Mouse (Mus musculus): ENCODE results near the gene Zg16. TPM values are rescaled to one million over a fixed set of nuclear protein-coding genes. Genes with fewer than 3 reads are reported as not detected.
"Not testable (repeated sequence)": the region's sequence is repeated elsewhere in the genome, so short reads cannot be mapped to it uniquely, and the experiment has no call there.

The Zg16 gene
- polyA plus RNA-seq, 1 experiment from 2014 or later: not detected

- Histone ChIP-seq H3K9ac (no peak overlapping the region), H3K9me3 (no peaks in the 10 kb centered on the region), H3K4me2 (no peak overlapping the region), H3K36me3 (replicated peaks) (no peaks in the 10 kb centered on the region), H3K27me3 (replicated peaks) (no peaks in the 10 kb centered on the region), H3K4me3 (no peak overlapping the region), H3K27ac (no peak overlapping the region), H3K4me1 (peaks cover 3% of the 10 kb centered on the region)
- ATAC-seq (replicated peaks): no peak
- WGBS: 89% methylated on average over 4 of the region's 4 CpGs
Observed at GRCm38 (mm10) chr7:127099528-127099927, 12.4 kb upstream of the Zg16 start.

DNA sequence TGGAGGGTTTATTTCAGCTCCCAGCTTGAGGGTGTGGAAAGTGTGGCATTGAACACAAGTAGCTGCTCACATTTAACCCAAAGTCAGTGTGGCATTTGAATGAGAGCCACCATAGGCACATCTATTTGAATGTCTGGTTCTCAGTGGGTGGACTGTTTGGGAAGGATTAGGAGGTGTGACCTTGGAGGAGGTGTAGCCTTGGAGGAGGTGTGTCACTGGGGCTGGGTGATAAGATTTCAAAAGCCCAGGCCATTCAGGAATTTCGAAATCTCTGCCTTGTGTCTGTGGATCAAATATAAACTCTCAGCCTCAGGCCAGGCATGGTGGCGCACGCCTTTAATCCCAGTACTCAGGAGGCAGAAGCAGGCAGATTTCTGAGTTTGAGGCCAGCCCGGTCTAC is 11.8 kb upstream of the Zg16 start:
- Histone ChIP-seq H3K4me3 (no peak overlapping the region), H3K9ac (no peak overlapping the region), H3K36me3 (replicated peaks) (no peaks in the 10 kb centered on the region), H3K9me3 (no peaks in the 10 kb centered on the region), H3K4me1 (no peaks in the 10 kb centered on the region), H3K4me2 (no peak overlapping the region), H3K27ac (no peak overlapping the region), H3K27me3 (replicated peaks) (no peaks in the 10 kb centered on the region)
- ATAC-seq (replicated peaks): no peak
- 91% methylated on average over 4 of the region's 4 CpGs for WGBS

DNA sequence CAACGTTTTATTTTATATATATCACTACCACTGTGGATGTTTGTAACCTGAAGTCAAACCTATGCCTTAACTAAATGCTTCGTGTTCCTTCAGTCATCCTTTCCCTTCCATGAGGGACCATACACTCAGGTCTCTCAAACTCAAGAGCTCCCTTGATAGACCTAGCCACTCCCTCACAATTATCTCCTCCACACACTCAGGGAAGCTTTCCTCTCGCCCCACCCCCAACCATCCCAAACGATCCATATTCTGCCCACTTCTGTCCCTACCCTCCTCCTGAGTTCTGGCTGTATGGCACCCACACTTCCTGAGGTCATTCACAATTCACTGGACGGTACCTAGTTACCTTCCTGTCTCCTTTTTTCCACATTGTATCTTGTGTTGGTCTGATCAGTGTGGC is 11.4 kb upstream of the Zg16 start:
- H3K4me2 ChIP-seq: no peak overlapping the region
- H3K36me3 ChIP-seq (replicated peaks): no peaks in the 10 kb centered on the region
- H3K27me3 ChIP-seq (replicated peaks): no peaks in the 10 kb centered on the region
- no peak overlapping the region for H3K27ac ChIP-seq
- 88% methylated on average over 5 of the region's 5 CpGs for WGBS
- H3K9me3 ChIP-seq: no peaks in the 10 kb centered on the region
- ATAC-seq (replicated peaks): no peak
- no peaks in the 10 kb centered on the region for H3K4me1 ChIP-seq
- H3K4me3 ChIP-seq: no peak overlapping the region
- H3K9ac ChIP-seq: no peak overlapping the region

DNA sequence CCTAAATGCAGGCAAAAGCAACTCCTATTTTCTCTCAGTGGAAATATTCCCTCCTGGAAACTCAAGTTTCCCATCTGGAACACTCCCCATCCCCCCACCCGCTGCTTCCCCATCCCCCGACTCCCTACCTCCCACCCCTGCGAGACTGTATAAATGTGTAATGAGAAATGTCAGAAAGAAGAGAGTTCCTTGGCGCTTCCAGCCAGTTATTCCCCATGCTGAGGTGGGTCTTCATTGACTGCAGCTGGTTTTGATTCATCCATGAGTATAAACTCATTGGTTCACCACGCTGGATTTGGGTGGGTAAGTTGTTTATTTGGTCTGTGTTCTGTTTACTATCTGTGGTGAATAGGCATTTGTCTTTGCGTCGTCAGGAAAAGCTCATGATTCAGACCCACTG is 9.3 kb upstream of the Zg16 start:
- Histone ChIP-seq H3K36me3 (replicated peaks) (no peaks in the 10 kb centered on the region), H3K4me3 (no peak overlapping the region), H3K27me3 (replicated peaks) (no peaks in the 10 kb centered on the region), H3K9ac (no peak overlapping the region), H3K9me3 (no peaks in the 10 kb centered on the region), H3K27ac (no peak overlapping the region), H3K4me1 (no peaks in the 10 kb centered on the region), H3K4me2 (no peak overlapping the region)
- no peak for ATAC-seq (replicated peaks)
- 69% methylated on average over 7 of the region's 7 CpGs for WGBS

GRCm38 (mm10) chr7:127093914-127094313 is 6.8 kb upstream of the Zg16 start:
- Histone ChIP-seq H3K27ac (no peak overlapping the region), H3K4me3 (no peak overlapping the region), H3K4me2 (no peak overlapping the region), H3K9ac (no peak overlapping the region), H3K4me1 (0 out of 2 replicates have a peak, but pooled peaks cover 3% of the 10 kb centered on the region), H3K27me3 (replicated peaks) (no peaks in the 10 kb centered on the region), H3K36me3 (replicated peaks) (no peaks in the 10 kb centered on the region), H3K9me3 (no peaks in the 10 kb centered on the region)
- no peak for ATAC-seq (replicated peaks)
- 78% methylated on average over 3 of the region's 3 CpGs for WGBS

DNA sequence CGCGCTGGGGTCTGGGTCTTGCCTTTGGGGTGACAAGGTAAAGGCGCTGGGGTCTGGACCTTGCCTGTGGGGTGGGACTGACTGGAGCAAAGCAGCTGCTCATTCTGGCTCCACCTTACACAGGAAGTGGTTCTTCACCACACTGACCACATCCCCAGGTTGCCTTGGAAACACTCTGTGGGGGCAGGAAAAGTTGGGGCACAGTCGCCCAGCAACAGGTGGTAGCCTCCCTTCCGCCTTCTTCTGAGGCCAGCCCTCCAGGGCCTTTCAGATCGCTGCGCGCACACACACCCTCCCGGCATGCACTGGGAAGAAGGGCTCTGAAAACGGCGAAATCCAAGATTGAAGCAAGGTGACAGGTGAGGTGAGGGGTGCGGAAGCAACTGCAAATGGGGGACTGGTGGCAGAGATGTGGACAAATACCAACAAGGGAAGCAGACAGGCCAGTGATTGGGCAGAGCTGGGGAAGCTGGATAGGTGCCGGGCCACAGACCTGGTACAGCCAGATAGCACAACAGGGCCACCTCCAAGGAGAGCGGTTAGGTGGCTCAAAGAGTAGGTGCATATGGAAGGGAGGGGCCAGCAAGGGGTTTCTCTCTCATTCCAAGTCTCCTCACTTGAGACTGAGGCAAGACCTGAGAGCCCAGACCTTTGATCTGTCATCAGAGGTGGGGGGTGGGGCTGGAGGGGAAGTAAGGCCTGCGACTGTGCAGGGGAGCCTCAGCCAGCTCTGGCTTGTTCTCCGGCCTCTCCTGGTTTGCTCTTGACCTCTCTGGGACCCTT is 4.2 kb upstream of the Zg16 start, which contains the start of gene AI467606:
Gene AI467606 (plus strand): TSS at position 246 of the 783 bp plus-strand sequence.
- Histone ChIP-seq H3K9ac (no peak within 1 kb of the TSS), H3K4me3 (no peak within 1 kb of the TSS), H3K9me3 (no peaks in the 10 kb centered on the region), H3K27ac (no peak within 1 kb of the TSS), H3K4me2 (no peak within 1 kb of the TSS), H3K4me1 (0 out of 2 replicates have a peak, but pooled peaks cover 6% of the 10 kb centered on the region), H3K36me3 (replicated peaks) (no peaks in the 10 kb centered on the region), H3K27me3 (replicated peaks) (no peaks in the 10 kb centered on the region)
- no peak for ATAC-seq (replicated peaks)
- WGBS: 72% methylated on average over 16 of the region's 16 CpGs

DNA sequence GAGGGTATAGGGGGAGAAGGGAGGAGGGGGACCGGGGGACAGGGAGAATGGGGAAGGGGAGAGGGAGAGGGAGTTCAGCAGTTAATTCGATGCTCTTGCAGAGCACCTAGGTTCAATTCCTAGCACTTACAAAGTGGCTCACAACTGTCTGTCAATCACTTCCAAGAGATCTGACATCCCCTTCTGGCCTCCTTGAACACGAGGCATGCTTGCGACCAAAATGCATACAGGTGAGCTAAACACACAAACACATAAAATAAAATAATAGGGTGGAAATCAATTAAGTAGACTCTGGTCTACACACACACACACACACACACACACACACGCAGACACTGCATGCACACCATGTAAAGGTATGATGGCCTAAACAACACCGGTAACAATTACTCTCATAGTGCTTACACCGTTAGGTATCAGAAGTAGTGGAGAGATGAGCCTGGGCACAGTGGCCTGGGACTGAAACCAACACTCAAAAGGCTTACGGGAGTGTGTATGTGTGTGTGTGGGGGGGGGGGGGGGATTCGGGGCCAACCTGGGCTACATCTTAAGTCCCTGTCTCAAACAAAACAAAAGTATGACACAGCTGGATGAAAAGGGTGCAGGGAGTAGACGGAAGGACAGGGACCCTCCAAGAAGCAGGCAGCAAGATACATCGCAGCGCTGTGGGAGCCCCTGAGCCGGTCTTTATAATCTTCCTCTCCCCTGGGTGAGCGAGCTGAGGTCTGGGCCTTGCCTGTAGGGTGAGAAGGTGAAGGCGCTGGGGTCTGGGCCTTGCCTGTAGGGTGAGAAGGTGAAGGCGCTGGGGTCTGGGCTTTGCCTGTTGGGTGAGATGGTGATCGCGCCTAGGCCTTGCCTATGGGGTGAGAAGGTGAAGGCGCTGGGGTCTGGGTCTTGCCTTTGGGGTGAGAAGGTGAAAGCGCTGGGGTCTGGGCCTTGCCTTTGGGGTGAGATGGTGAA is 3.3 kb upstream of the Zg16 start:
- Histone ChIP-seq H3K4me1 (0 out of 2 replicates have a peak, but pooled peaks cover 6% of the 10 kb centered on the region), H3K36me3 (replicated peaks) (no peaks in the 10 kb centered on the region), H3K4me3 (no peak overlapping the region), H3K27ac (no peak overlapping the region), H3K9me3 (no peaks in the 10 kb centered on the region), H3K9ac (no peak overlapping the region), H3K27me3 (replicated peaks) (no peaks in the 10 kb centered on the region), H3K4me2 (no peak overlapping the region)
- no peak for ATAC-seq (replicated peaks)
- WGBS: 86% methylated on average over 20 of the region's 20 CpGs

GRCm38 (mm10) chr7:127088901-127089845 is 2.0 kb upstream of the Zg16 start:
- 0 out of 2 replicates have a peak, but pooled peaks cover 6% of the 10 kb centered on the region for H3K4me1 ChIP-seq
- H3K27ac ChIP-seq: no peak overlapping the region
- peak overlapping the region; percentile 18; the same call in 1 of the 2 replicates for H3K4me3 ChIP-seq
- 20% methylated on average over 27 of the region's 27 CpGs for WGBS
- no peaks in the 10 kb centered on the region for H3K9me3 ChIP-seq
- no peaks in the 10 kb centered on the region for H3K27me3 ChIP-seq (replicated peaks)
- no peak for ATAC-seq (replicated peaks)
- H3K9ac ChIP-seq: 0 out of 2 replicates have a peak overlapping the region, but pooled peaks have one; percentile 5
- peak overlapping the region; percentile 47 for H3K4me2 ChIP-seq
- no peaks in the 10 kb centered on the region for H3K36me3 ChIP-seq (replicated peaks)

GRCm38 (mm10) chr7:127088083-127088482 is 955 bp upstream of the Zg16 start:
- Histone ChIP-seq H3K4me1 (0 out of 2 replicates have a peak, but pooled peaks cover 6% of the 10 kb centered on the region), H3K9me3 (no peaks in the 10 kb centered on the region), H3K4me3 (no peak overlapping the region), H3K9ac (no peak overlapping the region), H3K4me2 (no peak overlapping the region), H3K36me3 (replicated peaks) (no peaks in the 10 kb centered on the region), H3K27me3 (replicated peaks) (no peaks in the 10 kb centered on the region), H3K27ac (no peak overlapping the region)
- no peak for ATAC-seq (replicated peaks)
- WGBS: 100% methylated on average over 3 of the region's 3 CpGs

GRCm38 (mm10) chr7:127085751-127086150 is 1.4 kb downstream of the Zg16 start:
- H3K36me3 ChIP-seq (replicated peaks): not testable (repeated sequence)

GRCm38 (mm10) chr7:127084794-127085193 is 2.3 kb downstream of the Zg16 start:
- Histone ChIP-seq H3K27ac (no peak overlapping the region), H3K27me3 (replicated peaks) (no peaks in the 10 kb centered on the region), H3K4me1 (0 out of 2 replicates have a peak, but pooled peaks cover 6% of the 10 kb centered on the region), H3K9ac (no peak overlapping the region), H3K36me3 (replicated peaks) (no peaks in the 10 kb centered on the region), H3K4me2 (no peak overlapping the region), H3K4me3 (no peak overlapping the region), H3K9me3 (no peaks in the 10 kb centered on the region)
- WGBS: 92% methylated on average over 2 of the region's 2 CpGs
- no peak for ATAC-seq (replicated peaks)

More at GRCm38 (mm10) chr7:127085751-127086150, 1.4 kb downstream of the Zg16 start:
- not testable (repeated sequence) for H3K4me3 ChIP-seq; H3K9me3 ChIP-seq; H3K27me3 ChIP-seq (replicated peaks); H3K9ac ChIP-seq; H3K4me1 ChIP-seq; ATAC-seq (replicated peaks); H3K27ac ChIP-seq; H3K4me2 ChIP-seq
- WGBS: 79% methylated on average over 6 of the region's 6 CpGs

Measured in midbrain, embryonic 15.5 days (tissue).